Mouse (Mus musculus) spleen, postnatal 4 days (tissue): ENCODE measurements at regions not wholly inside any gene's neighbourhood (a gene's known extent, or its start where the extent isn't known, plus 50 kb on each side); places are given as distances from the start of the nearest gene placed in this dataset.

Source experiments
- DNase-seq, 2 experiments: peaks; one replicate each; pipeline ENCODE4 v3.0.0; 2022; ENCODE audit warnings: low spot score in 2 of 2

GRCm38 (mm10) chr3:147041201-147041600 lies 189.0 kb downstream of the Ttll7 start:
- no peak for DNase-seq

DNA sequence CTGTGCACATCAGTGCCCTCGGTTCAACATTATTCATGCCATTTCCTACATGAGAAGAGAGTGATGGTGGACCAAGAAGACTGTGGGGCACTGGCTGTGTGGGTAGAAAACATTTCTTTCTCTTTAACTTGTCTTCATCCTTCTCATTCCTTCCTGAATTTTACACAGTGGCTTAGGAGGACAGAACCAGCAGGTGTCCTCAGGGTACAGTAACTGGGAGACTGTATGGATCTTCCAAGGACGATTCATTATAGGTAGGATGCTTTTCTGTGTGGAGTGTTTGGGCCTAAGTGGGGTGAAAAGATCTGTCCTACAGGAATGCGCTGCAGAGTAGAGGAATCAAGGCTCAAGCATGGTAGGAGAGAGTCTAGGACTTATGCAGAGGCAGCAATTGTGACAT lies 190.7 kb downstream of the Ttll7 start:
- no peak for DNase-seq

DNA sequence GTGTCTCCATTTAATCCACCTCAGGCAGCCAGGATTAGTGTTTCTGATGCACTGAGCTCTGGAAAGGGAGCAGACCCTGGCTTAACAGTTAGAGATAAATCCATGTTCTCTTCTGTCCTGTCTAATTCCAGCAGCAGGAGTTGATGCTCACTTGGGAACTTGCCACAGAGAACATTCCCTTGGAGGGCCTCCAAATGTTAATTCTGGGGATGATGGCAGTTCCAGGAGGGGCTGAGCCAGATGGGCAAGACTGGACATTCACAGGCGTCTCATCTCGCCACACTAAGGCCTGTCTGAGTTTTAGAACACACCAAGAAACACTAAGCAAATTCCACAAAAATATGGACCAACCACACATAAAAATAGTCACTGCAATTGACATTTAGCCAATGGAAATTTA lies 194.5 kb downstream of the Ttll7 start:
- no peak for DNase-seq

DNA sequence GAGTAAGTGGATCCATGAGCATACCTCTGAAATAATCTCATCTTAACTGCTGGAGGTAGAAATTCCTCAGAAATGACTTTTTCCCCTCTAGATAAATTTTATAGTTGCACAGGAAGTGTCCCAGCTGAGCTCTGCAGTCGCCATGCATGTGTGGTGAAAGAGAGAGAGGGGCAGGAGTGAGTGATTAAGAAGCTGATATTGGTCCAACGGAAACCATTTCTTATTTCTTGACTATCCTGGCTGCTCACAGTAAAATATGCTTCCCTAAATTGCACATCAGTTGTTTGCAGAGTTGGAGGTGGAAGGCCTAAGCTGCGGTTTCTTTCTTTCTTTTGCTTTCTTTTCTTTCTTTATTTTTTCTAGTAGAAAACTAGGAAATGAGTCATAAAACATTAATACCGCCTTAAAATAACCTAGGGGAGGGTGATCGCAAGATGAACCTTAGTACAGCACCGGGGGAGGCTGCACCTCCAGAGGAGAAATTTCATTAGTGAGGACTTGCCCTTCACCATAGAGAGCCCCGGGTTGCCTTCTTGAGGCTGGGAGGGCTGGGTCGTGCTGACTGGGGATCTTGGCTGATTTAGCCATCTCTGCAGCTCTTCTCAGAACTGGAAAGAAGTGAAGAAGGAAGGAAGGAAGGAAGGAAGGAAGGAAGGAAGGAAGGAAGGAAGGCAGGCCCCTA lies 202.1 kb downstream of the Ttll7 start:
- no peak for DNase-seq

DNA sequence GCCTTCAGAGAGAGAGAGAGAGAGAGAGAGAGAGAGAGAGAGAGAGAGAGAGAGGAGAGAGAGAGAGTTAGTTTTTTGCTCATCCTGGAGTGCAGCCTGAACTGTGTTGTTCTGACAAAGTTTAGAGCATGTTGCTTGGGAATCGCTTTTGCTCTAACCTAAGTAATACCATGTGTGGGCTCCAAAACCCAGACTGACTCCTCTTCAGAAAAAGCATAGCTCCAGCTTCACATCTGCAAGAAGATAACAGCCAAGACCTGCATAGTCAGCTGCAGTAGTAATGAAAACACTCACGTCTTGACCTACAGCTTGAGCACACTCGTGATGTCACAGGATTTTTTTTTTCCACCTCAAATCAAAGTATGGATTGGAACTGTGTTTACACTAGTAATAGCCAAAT lies 205.7 kb downstream of the Ttll7 start:
- no peak for DNase-seq

DNA sequence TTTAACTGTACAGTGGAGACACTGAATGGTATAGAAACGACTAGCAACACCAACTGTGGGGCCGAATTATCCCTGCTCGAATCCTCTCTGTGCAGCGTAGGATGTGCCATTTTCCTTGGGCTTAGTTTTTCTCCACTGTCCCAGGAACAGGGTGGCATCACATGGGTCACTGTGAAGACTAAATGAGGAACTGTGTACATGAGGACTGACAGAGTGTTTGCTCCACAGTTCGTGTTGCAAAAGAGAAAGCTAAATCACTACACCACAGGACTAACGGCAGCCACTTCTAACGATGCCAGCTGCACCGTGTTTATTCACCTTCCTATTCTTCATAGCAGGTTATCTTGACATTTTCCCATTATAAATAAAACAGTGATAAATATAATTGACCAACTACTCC lies 208.5 kb downstream of the Ttll7 start:
- no peak for DNase-seq

GRCm38 (mm10) chr3:147062451-147062850 lies 210.3 kb downstream of the Ttll7 start:
- DNase-seq, result no peak

GRCm38 (mm10) chr3:147063578-147064442 lies 211.6 kb downstream of the Ttll7 start:
- DNase-seq, result no peak

GRCm38 (mm10) chr3:147064443-147064868 lies 212.3 kb downstream of the Ttll7 start:
- DNase-seq, result no peak

DNA sequence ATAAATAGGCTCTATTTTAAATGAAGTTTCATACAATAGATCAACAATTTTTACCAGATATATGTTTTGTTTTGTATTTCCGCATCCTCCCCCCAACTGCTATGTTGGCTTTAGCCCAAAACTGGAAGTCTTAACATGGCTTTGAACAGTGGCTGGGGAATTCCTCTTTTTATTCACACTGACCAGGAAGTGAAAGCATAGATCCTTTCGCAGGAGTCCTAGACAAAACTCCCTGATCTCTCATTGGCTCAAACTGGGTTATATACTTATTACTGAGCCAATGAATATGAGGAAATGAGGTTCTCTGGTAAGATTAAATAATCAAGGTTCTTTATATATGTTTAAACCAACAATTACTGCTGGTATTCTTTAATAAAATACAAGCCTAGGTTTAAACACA lies 218.8 kb downstream of the Ttll7 start:
- DNase-seq, result no peak

DNA sequence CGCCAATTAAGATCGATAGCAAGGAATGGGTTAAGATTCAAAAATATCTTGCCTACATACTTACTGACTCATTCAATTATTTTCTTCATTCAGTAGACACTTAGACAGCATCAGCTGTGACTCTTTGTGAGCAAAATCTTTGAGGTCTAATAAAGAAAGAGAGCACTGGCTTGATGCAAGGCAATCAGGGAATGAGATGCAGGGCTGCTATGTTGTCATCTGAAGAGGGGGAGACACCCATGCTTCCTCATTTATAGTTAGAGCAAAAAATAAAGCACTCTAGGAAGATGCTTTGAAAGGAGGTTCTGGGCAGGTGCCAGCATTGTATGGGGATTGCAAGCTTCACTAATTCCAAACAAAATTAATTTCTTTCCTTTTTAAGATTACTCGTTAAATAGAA lies 228.0 kb downstream of the Ttll7 start:
- DNase-seq, result no peak

DNA sequence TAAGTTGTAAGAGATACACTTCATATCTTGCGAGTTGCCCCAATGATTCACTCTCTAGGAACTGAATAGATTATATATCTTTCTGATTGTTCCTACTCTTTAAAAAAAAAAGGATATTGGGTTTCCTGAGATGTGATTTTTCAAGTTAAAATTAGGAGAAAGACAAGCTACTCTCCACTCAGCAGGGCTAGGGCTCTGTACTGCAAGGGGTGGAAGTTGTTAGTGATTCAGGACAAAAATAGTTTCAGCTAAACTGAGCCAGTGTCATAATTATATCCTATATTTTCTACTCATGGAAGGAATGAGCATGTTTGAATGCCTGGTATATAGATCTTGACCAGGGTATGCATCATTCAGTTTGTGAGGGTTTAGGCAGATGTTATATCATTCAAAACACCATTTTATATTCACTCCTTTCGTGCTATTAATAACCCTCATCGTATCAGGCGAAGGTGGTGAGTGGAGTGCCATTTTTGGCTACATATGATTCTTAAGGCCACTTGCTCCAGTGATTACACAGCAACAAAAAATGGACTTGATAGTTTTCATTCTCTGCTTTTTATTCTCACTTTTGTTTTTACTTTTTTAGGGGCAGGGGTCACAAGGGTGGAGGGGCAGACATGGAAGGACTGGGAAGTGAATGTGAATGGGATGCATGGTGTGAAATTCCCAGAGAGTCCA lies 228.7 kb downstream of the Ttll7 start:
- DNase-seq, result no peak

DNA sequence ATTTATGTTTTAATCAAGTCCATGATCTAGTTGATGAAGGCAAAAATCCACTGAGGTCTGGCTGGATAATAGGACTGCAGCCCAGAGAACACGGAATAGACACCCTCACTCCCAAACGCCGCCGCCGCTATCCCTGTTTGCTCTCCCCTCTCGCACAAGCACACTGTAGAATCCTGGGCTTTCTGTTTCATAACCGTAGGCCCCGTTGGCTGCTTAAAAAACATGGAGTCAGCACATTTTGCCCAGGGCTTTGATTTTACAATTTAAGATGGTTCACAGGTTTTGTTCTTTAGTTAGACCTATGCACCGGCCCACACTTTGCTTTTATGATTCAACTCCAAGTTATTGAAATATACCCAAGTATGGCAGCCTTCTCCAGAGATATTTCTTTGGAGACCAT lies 229.6 kb downstream of the Ttll7 start:
- no peak for DNase-seq

DNA sequence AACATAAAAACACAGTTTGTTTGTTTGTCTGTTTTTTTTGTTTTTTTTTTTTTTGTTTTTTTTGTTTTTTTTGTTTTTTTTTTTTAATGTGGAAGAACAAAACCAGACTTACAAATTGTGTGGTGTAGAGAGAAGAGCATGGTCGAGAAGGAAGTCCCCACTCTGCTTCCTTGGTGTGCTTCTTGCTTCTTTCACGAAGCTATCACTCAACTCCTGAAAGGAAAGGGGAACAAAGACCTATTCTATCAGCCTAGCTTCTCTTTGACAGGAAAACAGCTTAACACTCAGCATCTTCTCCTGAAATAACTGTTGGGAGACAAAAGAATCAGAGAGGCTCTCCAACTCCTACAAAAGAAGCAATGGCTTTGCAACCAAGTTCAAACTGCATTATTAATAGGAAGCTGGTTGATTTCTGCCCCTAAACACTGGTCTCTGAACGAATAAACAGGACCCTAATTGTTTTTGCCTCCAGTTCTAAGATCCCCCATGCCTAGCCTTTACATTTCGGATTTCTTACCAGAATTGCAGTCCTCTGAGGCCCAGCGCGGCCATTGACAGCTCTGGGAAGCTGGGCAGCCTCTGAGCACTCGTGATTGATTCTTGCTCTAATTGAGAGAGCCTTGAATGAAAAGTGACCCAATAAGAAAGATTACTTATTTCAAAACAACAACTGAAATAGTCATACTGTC lies 230.2 kb downstream of the Ttll7 start:
- no peak for DNase-seq

DNA sequence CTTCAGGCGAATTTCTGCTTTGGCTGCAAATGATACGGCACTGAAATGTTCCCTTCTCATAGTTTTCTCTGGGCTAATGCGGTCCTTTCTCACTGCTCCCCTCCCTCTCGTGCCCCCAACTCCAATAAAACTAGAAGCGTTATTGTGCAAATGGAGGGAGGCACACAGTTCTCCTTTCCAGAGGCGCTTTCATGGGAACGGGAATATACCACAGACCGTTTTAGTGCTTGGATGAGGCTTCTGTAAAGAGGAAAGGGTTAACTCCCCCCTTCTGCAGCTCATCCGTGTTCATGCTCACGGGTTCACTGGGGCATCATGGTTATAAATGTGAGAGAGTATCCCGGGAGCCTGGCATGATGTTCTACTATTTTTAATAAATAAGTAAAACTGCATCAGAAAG lies 231.2 kb downstream of the Ttll7 start:
- DNase-seq, result no peak

DNA sequence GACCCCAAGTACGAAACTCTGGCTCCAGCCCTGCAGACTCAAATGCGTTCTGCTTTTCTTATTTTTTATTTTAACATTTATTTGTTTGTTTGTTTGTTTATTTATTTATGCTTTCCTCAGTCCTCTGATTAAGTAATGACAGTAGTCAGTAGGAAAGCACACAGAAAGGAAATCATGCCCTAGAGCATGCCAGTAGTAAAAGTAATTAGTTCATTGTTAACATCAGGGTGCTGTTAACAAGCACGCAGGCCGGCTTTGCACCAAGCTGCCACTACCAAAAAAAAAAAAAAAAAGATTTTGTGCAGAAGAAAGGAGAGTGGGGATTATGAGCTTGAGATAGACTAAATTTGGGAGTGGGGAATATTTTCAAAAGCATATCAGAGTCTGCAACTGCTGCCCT lies 231.7 kb downstream of the Ttll7 start:
- DNase-seq, result no peak

DNA sequence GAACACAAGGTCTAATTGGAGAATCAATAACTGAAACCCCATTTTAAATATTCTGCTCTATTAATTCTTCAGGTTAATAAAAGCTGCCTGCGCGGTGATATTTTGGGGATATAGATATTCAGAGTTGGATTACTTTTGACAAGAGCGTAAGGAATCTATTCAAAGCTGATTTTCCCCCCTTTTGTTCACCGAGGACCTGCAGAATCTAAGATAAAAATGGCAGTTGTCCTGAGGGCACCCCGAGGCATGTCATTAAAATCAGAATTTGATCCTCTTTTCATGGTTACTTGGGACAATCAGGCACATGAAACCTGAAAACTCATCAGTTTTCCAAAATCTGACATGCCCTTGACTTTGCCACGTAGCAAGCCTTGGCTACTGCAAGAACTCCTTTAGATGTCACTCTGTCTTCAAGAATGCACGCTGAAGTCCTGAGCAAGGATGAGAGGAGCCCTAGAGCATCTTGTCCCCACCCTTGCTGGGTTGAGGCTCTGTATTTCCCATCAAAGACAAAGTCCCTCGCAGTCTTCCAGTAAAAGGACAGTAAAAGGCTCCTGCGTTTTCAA lies 232.5 kb downstream of the Ttll7 start:
- no peak for DNase-seq

GRCm38 (mm10) chr3:147088171-147088570 lies 236.0 kb downstream of the Ttll7 start:
- DNase-seq, result peak in 1 of 2 experiments; percentile 40

- DNase-seq, result no peak
These were observed 237.5 kb downstream of the Ttll7 start for GRCm38 (mm10) chr3:147089716-147090115.

DNA sequence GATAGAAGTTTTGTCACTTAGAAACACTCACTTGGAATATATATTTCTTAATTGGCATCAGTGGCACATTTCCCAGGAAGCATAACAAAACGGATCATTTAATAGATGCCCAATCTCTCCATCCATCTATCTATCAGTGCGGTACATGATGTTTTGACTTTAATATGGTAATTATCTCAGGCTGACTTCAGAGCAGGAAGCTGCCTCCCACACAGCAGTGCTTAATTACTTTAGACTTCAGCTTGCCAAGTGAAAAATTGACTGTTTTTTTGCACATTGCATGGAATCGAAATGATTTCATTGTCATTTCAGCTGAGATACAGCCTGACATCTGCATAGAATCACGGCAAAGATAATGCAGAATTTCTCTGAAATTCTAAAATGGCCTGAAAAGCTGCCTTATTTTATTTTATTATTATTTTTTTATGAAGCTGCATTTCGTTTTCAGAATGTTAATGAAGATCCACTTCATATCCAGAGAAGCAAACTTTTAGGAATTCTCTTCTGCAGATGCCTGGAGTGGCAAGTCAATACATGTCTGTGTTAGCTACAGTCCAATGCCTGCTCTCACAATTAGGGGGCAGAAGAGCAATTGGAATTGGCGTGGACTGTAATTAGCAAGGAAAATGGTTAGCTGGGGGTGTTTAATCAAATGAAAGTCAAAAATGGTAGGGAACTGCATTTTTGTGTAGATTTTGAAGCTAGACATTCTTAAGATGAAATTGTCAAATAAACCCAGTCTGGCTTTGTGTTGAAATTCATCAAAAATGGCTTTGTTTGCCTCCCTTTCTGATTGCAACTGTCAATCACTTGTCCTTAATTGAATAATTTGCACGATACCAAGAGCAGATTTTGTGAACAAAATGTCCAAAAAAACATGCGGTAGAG lies 240.3 kb downstream of the Ttll7 start:
- no peak for DNase-seq

- DNase-seq, result no peak
These were observed 240.9 kb downstream of the Ttll7 start for GRCm38 (mm10) chr3:147093076-147093380.
